Mouse (Mus musculus): Measurements from ENCODE around the gene Robo4. TPM values are rescaled to one million over a fixed set of nuclear protein-coding genes. Genes with fewer than 3 reads are reported as not detected.

The Robo4 gene
- total RNA-seq, 2 experiments from 2014 or later: 16.7 to 23.6 TPM

- intact Hi-C loops (cut with DNase I; ENCODE audit: low total_unique reads): no loop called here
- DNase-seq: no peak
Observed at GRCm38 (mm10) chr9:37435616-37436015, 33.9 kb downstream of the Robo4 start.

DNA sequence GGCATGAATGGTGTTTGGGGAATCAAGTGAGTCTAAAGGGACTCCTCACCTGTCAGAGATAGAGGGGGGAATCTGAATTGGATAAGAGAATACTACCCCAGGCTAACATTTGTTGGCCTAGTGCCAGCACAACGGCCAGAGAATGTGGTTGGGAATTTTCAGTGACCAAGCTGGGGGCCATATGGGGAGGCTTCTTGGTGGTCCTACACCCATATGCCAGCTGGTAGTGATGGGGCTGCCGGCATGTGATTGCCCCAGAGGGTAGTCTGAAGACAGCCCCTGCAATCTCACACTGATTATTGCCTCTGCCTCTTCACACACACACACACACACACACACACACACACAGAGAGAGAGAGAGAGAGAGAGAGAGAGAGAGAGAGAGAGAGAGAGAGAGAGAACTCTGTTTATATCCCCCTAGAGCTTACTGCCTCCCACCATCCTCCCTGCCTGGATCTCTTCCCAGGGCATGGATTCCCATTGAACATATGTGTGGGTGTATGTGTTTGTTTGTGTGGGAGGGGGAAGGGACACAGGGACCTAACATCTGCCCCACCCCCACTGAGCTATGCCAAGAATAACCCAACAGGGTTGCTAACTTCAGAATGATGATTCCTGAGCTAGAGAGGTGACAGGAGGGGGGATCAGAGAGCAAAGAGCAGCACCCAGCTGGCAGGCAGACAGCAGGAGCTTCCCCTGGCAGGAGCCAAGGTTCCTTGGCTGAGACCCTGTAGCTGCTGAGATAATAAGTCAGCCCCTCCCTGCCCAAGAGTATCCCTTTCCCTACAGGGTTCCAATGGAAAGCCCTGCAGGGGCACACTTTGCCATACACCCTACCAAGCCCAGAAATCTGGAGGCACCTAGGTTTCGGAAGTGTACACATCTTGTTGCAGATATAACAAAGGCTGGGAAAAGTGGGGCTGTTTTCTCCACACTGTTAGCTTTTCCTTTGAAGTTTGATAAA lies 36.4 kb downstream of the Robo4 start:
- DNase-seq: no peak
- intact Hi-C loops (cut with DNase I; ENCODE audit: low total_unique reads): no loop called here

DNA sequence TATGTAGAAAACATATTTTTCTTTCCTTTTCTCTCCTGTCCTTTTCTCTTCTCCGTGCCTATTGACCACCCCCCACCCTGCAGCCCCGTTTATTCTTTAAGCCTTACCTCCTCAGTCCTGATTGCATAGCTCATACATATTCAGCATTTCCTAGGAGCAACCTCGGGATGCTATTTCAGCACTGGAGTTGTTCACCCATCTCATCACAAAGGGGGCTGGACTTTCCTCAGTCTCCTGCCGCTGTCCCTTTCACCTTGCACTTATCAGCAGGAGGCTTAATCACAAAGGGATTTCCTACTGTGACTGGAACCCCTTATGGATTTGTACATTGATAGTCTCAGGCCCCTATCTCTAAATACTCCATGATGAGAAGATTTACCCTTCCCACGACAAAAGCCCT lies 50.7 kb downstream of the Robo4 start:
- no peak for DNase-seq
- intact Hi-C loops (cut with DNase I; ENCODE audit: low total_unique reads): no loop called here

DNA sequence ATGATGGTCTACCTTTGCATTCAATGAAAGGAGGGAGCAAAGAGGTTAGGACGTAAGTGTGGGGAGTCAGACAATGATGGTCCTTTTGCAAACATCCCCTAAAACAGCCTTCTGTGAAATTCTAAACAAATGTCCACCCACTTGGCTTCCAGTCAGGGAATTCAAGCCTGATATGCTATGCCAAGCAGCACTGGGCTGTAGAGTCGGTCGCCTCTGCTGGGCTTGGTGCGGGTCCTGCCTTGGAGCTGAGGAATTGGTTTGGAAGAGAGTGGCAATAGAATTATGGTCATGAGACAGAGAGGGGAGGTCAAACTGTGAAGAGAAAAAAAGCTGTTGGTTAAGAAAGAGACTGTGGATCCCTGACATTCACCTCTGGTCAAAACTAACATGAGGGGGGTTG lies 51.6 kb downstream of the Robo4 start:
- intact Hi-C loops (cut with DNase I; ENCODE audit: low total_unique reads): no loop called here
- DNase-seq: no peak

- intact Hi-C loops (cut with DNase I; ENCODE audit: low total_unique reads): no loop called here
- DNase-seq: no peak
Observed at GRCm38 (mm10) chr9:37454011-37454492, 52.4 kb downstream of the Robo4 start.

- intact Hi-C loops (cut with DNase I; ENCODE audit: low total_unique reads): loop anchor here (5.0 kb wide), 1 partner anchor 172 kb away; no protein-coding TSS in a partner anchor
Observed at GRCm38 (mm10) chr9:37454991-37455390, 53.3 kb downstream of the Robo4 start.

GRCm38 (mm10) chr9:37455868-37456267 lies 54.2 kb downstream of the Robo4 start:
- intact Hi-C loops (cut with DNase I; ENCODE audit: low total_unique reads): loop anchor here (2.0 to 5.0 kb wide), 2 partner anchors 27 to 171 kb away; no protein-coding TSS in a partner anchor

More at GRCm38 (mm10) chr9:37454991-37455390, 53.3 kb downstream of the Robo4 start:
- DNase-seq: no peak

GRCm38 (mm10) chr9:37456481-37456910 lies 54.8 kb downstream of the Robo4 start:
- intact Hi-C loops (cut with DNase I; ENCODE audit: low total_unique reads): loop anchor here (2.0 to 5.0 kb wide), 2 partner anchors 28 to 171 kb away; no protein-coding TSS in a partner anchor
- DNase-seq: no peak

More at GRCm38 (mm10) chr9:37455868-37456267, 54.2 kb downstream of the Robo4 start:
- DNase-seq: no peak

DNA sequence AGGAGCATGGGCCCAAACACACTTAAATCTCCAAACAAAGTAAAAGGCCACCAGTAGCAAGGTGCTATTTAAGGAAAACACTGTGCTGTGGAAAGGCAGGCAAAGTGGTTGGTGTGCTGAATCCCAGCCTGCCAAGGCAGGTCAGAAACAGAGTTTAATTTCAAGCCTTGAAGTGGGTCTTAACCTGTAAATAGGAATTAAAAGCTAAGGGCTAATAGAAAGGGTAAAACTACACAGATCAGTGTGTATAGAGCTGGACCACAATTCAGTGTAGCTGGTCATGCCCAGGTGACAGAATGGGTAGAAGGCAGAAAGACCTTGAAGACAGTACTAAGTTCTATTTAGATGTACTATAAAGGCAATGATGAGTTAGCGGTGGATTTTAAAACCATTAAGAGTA lies 55.5 kb downstream of the Robo4 start:
- DNase-seq: no peak
- intact Hi-C loops (cut with DNase I; ENCODE audit: low total_unique reads): loop anchor here (2.0 to 5.0 kb wide), 2 partner anchors 28 to 170 kb away; no protein-coding TSS in a partner anchor

DNA sequence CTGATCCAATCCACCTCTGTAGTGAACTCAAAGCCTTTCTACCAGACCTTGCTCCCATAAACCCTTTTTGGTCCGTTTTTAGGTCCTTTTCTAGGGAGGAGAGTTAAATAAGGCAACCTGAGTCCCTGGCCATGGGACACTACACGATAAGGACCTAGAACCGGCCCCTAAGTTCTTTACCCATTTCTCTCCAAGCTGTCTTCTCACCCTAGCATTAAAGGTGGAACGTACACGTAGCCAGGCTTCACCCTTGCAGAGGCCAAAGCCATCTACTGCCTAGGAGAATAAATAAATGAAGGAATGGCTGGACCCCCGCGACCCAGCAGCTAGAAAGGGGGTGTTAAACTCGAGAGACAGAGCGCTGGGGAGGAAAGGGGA lies 58.0 kb downstream of the Robo4 start:
- DNase-seq: no peak
- intact Hi-C loops (cut with DNase I; ENCODE audit: low total_unique reads): loop anchor here (2.0 to 5.0 kb wide), 3 partner anchors 83 to 168 kb away; no protein-coding TSS in a partner anchor

DNA sequence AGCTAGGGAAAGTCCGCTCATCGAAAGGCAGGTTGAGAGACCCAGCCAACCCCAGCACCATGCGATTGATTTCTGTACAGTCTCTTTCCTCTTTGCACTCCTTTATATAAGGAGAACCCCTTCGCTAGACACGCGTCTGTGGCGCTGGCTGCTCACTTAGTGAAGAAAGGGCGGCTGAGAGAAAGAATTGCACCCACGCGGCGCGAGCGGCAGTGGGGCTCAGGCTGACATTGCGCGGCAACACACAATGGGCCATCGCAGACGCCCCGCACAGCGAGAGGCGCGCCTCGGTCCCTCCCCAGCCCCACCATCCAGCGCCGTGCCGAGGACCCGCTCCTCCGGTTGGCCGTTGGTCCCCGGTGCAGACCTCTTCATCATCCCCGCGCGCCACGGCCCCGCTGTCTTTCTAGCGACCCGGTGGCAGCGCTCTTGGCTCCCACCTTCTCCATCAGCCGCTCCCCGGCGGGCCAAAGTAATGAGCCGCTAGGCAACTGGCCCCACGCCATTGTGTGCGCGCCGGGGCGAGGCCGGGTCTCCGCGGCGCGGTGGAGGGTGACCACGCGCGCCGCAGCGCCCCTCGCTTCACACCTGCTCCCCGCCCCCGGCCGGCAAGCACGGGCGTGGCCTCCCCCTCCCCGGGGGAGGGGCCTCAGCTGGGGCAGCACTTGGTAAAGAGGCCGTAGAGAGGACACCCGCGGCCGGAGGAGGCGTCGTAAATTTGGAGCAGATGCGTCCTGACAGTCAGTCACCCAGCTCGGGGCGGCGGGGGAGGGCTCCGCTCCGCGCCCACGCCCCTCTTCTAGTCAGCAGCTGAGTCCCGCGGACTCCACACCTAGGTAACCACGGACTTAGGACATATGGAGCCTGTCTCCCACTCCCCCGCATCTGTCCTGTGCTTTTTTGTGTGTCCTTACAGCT lies 58.6 kb downstream of the Robo4 start:
- intact Hi-C loops (cut with DNase I; ENCODE audit: low total_unique reads): loop anchor here (2.0 to 5.0 kb wide), 2 partner anchors 82 to 154 kb away; no protein-coding TSS in a partner anchor
- peak; percentile 23 for DNase-seq

- intact Hi-C loops (cut with DNase I; ENCODE audit: low total_unique reads): loop anchor here (2.0 to 5.0 kb wide), 2 partner anchors 81 to 154 kb away; no protein-coding TSS in a partner anchor
- no peak for DNase-seq
Observed at GRCm38 (mm10) chr9:37460961-37461340, 59.3 kb downstream of the Robo4 start.

DNA sequence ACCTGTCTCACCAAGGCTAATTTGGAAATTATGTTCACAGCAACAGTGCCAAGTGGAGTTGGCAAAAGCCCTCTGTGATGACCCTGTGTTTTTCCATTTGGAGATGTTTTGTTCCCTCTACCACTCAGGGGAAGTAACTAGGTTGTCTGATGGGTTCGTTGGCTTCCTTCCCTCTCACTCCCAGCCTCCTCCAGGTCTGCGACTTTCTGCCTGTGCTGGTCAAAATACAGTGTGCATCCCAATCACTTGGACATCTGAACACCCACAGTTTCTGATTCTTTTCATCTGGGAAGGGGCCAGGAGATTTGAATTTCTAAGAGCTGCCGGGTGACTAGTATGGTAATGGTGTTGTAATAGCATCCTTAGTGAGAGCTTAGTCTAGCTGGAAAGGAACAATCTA lies 59.9 kb downstream of the Robo4 start:
- intact Hi-C loops (cut with DNase I; ENCODE audit: low total_unique reads): loop anchor here (2.0 to 5.0 kb wide), 2 partner anchors 81 to 153 kb away; no protein-coding TSS in a partner anchor
- no peak for DNase-seq

DNA sequence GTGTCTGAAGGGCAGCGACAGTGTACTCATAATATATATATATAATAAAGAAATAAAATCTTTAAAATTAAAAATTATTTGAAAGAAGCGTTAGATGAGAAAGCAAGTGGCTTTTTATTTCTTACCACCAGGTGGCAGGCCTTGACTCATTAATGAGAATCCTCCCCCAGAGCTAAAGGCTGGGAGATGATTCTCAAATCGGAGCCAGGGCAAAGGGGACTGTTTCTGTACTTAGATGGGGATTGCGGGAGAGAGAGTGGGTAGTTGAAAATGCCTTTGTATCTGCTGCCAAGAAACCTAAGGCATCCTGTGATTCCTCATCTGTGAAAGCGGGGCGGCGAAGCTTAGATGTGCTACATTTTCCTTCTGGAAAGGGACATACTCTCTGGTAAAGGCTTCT lies 61.1 kb downstream of the Robo4 start:
- DNase-seq: peak; percentile 30
- intact Hi-C loops (cut with DNase I; ENCODE audit: low total_unique reads): loop anchor here (5.0 kb wide), 1 partner anchor 80 kb away; no protein-coding TSS in a partner anchor

Other genes with a start within 250 kb of the Robo4 start
- 1 to 10 TPM; 2.4 TPM for gene Tmem218, start 193.7 kb upstream of the Robo4 start, total RNA-seq (2021)
- gene Slc37a2, start 146.2 kb upstream of the Robo4 start, total RNA-seq (2021): 1 to 10 TPM; 1.1 TPM
- gene Ccdc15, start 53.5 kb upstream of the Robo4 start, total RNA-seq (2021): 1 to 10 TPM; 1.2 to 1.4 TPM
- 1 to 10 TPM in 1 of 2 experiments, under 1 TPM in 1; 0.11 to 1.3 TPM for gene Hepacam, start 34.5 kb upstream of the Robo4 start, total RNA-seq (2021)
- not detected for gene Robo3, start 31.3 kb downstream of the Robo4 start, total RNA-seq (2021)
- 1 to 10 TPM; 4.1 to 6.4 TPM for gene Msantd2, start 87.4 kb downstream of the Robo4 start, total RNA-seq (2021)
- 10 to 100 TPM; 43.4 to 58.2 TPM for gene Esam, start 126.2 kb downstream of the Robo4 start, total RNA-seq (2021)
- 1 to 10 TPM in 1 of 2 experiments, under 1 TPM in 1; 0.96 to 4.6 TPM for gene Vsig2, start 137.4 kb downstream of the Robo4 start, total RNA-seq (2021)
- 1 to 10 TPM; 2.2 to 2.3 TPM for gene Nrgn, start 151.0 kb downstream of the Robo4 start, total RNA-seq (2021)
- gene Siae, start 153.8 kb downstream of the Robo4 start, total RNA-seq (2021): 1 to 10 TPM; 3.3 to 4.6 TPM
- gene Spa17, start 211.8 kb downstream of the Robo4 start, total RNA-seq (2021): 1 to 10 TPM; 1.9 to 2.2 TPM

All from gastrocnemius, postnatal 14 days (tissue).